ENCODE assay signal across 21 mouse cellular contexts in the genomic region with DNA sequence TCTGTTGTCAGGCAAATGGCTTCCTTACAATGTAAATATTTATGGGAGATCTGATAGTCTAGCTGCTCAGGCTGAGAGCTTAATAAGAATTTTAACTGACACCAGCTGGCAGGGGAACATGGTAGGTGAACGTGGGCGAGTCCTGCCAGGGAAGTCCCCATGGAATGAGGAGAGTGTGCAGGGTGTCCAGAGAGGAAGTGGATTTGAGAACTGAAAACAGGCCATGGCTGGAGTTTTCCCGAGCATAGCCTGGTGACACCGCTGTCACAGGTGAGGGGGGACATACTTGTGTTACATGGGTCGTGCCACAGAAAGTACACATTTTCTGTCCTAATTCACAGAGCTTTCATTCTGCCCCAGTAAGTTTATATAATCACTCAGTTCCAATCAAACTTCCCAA.
"Had no signal": no experiment of that assay in that cellular context is flagged by ENCODE, and none has a peak within 500 bp of the region (broad histone marks: within the 10 kb centered on the region; RNA-seq: fewer than 3 reads in every experiment).

No protein-coding gene starts in this region.

- H3K4me3 ChIP-seq: lung, embryonic 15.5 days; midbrain, embryonic 10.5 days; midbrain, embryonic 12.5 days; myocyte; neural tube, embryonic 13.5 days; neural tube, embryonic 15.5 days had no signal

- DNase-seq: lung, adult 2 months; lung, postnatal 14 days; lung, postnatal 36 days; midbrain, embryonic 14.5 days; retina, postnatal 1 day; right cerebral cortex, adult 18-20 months; right cerebral cortex, postnatal 25 days; right cerebral cortex, postnatal 4 days; spleen, adult 18-20 months; thymus, adult 18-20 months; thymus, postnatal 14 days; thymus, postnatal 36 days had no signal

- H3K4me2 ChIP-seq: lung, embryonic 15.5 days; midbrain, embryonic 12.5 days; neural tube, embryonic 13.5 days; neural tube, embryonic 15.5 days had no signal

- H3K4me1 ChIP-seq: lung, embryonic 15.5 days had no signal

- H3K27ac ChIP-seq: lung, embryonic 15.5 days; macrophage; midbrain, embryonic 10.5 days; midbrain, embryonic 12.5 days; neural tube, embryonic 13.5 days; neural tube, embryonic 15.5 days had no signal

- H3K9me3 ChIP-seq: lung, embryonic 15.5 days; midbrain, embryonic 10.5 days; midbrain, embryonic 12.5 days; neural tube, embryonic 13.5 days; neural tube, embryonic 15.5 days had no signal

- H3K27me3 ChIP-seq: lung, embryonic 15.5 days; midbrain, embryonic 12.5 days; neural tube, embryonic 15.5 days had no signal

- H3K36me3 ChIP-seq: lung, embryonic 15.5 days; midbrain, embryonic 10.5 days; midbrain, embryonic 12.5 days; neural tube, embryonic 13.5 days; neural tube, embryonic 15.5 days had no signal

- H3K9ac ChIP-seq: lung, embryonic 15.5 days; midbrain, embryonic 12.5 days; neural tube, embryonic 13.5 days; neural tube, embryonic 15.5 days had no signal

- ATAC-seq: lung, postnatal 0 days; midbrain, embryonic 16.5 days had no signal
